Mouse (Mus musculus) urinary bladder, postnatal 14 days (tissue): ENCODE results near the gene Rgs6.

Source experiments
- DNase-seq: peaks from one replicate; pipeline ENCODE4 v3.0.0; 2021; ENCODE audit warnings: low spot score

The Rgs6 gene

DNA sequence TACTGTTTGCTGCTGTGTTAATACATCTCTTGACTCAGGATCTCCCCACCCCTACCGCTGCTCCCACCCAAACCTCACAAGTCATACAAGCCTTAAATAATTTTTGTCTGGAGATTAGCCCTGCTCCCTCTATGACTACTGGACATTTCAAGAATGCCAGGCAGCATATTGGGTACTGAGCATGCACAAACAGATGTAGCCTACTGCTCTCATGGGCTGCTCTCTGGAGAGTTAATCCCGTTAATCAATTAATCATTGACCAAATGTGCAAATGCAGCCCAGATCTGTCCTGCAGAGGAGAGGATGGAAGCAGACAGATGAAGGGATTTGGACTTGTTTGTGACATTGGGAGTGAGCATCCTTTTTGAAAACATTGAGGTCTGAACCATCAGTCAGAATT is at the start of gene Rgs6:
Gene Rgs6, plus strand, starts transcription at position 276 of the 400 bp plus-strand sequence.
- DNase-seq, result no peak

DNA sequence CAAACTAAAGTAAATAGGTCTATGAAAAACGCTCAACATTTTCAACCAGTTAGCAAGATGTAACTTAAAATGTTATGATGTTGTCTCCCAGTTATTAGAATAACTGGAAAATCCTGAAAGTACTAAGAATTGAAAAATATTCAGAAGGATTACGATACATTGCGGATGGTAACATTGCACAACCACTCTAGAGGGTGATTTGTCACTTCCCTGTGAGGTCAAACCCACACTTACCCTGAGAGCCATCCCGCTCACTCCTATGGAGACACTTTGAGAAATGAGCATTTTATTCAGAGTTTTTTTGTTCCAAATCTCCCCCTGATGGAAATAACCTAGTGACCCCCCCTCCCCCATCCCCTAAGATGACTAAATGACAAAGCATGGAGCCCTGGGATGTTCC is 41.0 kb upstream of the Rgs6 start:
- DNase-seq, result no peak

DNA sequence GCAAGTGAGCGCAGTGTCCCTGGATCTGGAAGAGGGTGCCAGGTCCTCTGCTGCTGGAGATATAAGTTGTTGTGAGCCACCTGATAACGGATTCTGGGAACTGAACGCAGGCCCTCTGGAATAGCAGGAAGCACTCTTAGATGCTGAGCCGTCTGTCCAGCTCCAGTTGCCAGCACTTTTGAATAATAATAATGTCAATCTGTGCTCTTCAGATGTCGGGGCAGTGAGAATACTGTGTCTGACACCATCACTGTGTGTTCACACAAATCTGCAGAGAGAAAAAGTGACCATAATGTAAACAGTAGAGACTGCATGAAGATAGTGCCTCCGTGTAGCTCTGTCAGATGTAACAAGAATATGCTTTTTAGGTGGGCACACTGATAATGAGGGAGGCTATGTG is 38.9 kb upstream of the Rgs6 start:
- DNase-seq, result no peak

DNA sequence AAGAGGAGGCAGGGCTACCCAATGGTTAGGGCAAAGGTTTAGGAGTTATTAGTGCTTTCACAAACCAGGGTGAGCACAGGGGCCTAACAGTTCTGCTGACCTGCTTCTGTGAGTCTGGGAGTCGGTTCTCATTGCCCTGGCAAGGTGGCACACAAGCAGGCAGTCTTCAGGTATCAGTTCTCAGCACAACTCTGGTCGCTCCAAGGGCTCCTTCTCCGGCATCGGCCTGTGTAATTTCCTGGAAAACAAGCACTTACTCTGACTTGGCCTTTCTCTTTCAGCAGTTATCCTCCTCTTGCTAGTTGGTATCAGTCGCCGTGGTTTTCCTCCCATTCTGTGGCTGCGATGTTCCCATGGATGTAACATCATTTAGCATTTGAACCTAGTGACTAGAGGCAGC is 38.0 kb upstream of the Rgs6 start:
- DNase-seq, result no peak

DNA sequence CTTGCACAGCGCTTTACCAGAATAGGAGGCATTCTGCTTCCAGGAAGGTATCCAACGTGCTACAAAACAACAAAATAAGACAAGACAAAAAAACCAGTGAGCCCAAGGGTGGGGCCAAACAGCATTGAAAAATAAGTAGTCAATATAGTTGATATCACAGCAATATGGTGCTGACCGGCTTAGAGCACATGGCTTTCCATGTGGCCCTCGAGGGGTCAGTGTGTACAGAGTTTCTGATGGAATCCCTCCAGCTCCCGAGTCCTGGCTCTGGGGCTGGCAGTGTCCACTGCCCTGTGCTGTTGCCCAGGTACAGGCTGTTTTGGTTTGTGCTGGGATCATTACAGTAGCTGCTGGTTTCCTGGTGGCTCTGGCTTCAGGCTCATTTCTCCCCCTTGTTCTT is 35.7 kb upstream of the Rgs6 start:
- no peak for DNase-seq

DNA sequence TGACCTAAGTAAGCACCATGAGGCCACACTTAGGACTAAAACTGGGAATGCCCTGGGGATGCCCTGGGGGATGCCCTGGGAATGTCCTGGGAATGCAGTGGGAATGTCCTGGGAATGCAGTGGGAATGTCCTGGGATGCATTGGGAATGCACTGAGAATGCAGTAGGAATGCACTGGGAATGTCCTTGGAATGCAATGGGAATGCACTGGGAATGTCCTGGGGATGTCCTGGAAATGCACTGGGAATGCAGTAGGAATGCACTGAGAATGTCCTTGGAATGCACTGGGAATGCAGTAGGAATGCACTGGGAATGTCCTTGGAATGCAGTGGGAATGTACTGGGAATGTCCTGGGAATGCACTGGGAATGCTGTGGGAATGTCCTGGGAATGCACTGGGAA is 25.2 kb upstream of the Rgs6 start:
- DNase-seq, result no peak

DNA sequence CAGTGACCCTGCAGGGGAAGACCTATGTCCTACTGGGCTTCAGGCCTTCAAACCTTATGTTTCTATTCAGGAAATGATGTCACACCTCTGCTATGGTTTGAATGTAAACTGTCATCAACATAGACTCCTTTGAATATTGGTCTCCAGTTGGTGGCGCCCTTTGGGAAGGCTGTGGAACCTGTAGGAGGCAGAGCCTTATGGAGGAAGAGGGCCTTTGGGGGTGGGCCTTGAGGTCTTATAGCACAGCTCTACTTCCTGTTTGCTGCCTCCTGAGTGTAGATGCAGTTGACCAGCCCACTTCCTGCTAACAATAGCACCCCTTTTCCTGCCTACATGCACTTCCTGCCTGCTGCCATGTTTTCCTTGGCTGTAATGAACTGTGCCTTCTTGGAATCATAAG is 19.7 kb upstream of the Rgs6 start:
- no peak for DNase-seq

DNA sequence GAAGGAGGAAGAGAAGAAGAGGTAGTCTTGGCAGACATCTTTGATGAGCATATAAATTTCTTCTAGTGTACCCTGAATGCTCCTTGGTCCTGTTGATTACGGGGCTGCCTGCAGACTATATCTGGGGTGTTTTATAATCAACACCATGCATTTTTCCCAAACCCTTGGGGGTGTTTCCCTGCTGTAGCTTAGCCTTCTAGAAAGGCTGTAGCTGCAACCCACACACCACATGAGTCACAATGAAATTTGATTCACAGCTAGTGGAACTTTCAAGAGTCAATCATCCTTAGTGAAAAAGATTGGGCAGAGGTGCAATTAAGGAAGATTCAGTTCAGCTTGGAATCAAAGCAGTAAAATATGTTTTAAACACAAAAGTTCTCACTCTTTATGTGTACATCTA is 15.4 kb upstream of the Rgs6 start:
- DNase-seq, result no peak

DNA sequence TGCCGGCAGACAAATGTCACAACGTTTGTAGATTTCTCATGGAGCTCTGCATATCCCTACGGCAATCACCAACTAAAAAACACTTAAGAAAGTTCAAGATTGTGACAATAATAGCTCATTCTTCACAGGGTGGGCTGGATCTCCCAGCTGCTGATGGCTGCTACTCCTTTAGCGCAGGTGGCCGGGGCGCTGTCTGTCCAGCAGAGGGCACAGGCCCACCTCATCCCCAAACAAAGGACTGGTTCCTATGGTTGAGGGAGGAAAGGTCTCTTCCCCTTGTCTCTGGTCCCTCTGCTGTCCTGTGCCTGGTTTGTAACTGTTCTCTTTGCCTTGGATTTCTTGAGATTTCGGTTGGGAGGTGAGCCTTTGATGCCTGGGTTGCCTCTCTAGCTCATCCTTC is 1.5 kb upstream of the Rgs6 start:
- DNase-seq, result no peak

DNA sequence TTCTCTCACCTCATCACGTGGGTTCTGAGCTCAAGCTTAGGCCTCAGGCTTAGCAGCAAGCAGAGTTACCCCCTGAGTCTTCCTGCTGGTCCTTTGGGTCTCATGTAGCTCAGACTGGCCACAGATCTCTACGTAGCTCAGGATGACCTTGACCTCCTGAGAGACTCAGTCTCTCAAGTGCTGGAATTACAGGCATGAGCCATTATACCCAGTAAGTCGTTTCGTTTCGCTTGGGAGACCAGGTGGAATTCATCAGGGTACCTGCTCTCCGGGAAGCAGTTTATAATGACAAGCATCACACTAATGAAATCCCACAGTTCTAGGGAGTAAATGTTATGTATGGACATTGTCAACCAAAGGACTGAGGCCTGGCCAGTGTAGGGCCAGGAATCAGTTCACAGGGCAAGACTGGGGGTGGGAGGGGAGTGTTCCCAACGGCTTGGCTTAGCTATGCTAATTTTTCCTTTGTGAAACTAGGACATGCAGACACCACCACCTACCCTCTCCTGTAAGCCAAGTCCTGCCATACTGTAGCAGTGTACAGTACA is 670 bp upstream of the Rgs6 start:
- no peak for DNase-seq

DNA sequence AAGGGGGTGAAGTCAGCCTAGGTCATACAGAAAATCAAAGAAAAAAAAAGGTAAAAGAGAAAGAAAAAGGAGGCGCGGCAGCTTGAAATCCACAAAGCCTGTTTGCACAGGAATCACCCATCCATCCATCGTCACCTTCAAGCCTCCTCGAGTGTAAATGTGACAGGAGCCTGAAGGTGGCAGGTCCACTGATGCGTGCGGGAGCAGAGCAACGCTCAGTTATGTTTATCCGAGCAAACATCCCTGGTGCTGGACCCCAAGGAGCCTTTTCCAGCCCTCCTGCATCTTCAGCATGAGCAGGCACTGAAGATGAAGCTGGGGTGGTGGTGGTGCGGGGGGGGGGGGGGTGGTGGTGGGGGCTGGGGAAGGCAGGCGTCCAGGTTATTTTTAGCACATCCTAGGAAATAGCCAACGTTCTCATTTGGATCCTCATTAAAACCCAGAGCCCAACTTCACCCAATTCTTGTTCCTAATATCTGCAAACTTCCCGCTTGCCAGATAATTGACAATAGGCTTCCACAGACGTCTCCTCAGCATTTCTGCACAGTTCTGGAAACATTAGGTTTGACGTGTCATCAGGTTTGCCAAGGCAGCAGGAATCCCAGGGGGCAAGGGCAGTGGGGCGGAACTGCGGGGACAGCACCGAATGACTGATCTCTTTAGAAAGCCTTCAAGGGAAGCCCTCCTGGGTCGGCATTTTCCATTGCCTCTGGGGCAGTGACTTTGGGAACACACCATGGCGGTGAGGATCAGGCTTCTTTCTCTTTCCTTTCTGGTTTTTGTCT is 946 bp downstream of the Rgs6 start:
- no peak for DNase-seq

DNA sequence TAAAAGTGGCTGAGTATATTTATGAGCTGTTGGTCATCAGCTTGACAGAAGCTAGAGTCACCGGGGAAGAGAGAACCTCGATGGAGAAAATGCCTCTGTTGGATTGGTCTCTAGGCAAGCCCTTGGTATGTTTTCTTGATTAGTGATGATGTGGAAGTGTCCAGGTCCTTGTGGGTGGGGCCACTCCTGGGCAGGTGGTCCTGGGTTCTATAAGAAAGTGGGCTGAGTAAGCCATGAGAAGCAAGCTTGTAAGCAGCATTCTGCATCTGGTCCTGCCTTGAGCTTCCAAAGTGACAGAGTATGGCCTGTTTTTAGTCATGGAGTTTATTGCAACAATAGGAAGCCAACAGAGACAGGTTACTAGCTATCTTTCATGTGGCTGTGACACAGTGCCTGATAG is 10.9 kb downstream of the Rgs6 start:
- no peak for DNase-seq

DNA sequence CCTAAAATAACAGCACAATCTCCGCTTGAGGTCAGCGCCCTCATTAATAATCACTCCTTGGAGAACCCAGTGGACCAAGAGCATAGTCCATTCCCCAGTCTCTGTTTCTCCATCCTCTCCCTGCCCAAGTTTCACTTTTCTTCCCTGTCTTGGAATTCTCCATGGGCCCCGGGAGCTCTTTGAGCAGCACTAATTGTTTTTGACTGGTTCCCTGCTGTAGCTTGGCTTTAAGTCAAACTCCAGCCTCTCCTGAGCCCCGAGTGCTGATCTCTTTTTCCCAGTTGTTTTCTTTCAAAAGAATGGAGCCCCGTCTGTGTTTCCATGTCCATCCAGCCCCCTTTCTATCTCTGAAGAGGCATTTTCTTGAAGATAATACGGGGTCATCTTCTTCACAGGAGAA is 12.3 kb downstream of the Rgs6 start:
- no peak for DNase-seq

DNA sequence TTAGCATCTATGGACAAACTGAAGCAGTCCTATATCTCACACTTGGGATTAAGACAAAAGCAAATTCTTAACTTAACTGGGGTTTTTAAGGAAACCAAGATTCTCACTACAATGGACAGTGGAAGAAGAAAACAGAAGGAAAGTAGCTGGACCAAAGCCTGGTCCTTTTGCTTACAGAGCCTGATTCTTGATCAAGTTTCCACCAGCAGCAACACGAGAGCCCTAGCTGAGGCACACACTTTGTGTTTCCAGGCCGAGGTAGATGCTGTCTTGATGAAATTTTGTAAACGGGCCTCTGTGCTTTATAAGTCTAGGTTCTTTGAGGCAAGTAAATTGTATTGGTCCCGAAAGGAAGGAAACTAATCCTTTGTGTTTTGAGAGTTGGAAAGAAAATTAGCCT is 14.7 kb downstream of the Rgs6 start:
- DNase-seq, result no peak

DNA sequence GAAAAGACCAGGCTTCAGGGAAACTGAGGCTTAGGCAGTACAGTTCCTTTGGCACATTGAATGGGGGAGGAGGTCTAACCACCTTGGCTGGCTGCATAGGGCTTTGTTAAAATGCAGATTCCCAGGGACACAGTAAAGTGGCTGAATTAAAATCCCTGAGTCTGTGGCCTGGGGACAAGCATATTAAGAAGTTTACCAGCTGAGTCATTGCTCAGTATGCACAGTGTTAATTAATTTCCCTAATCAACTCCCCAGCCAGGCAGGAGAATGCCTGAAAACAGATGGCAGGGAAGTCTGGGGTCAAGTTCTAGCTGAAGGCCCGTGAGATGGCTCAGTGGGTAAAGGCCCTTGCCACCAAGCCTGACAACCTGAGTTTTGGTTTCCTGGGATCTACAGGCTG is 15.2 kb downstream of the Rgs6 start:
- no peak for DNase-seq

DNA sequence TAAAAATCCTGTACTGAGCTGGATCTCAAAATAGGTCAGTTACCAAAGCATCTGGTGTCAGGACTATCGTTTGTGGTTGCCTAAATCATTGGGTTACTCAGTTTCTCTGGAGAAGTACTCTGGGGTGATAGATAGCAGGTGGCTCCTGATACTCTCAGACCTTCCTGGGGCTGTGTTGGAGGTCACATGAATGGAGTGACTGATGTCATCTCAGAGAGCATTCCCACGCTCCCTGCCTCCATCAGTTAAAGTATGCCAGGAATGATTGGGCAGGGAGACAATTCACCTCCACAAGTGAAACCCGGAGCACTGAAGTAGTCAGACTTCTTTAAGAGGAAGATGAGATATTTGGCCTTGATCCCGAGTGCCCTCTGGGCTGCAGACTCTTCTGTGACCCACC is 15.9 kb downstream of the Rgs6 start:
- no peak for DNase-seq

DNA sequence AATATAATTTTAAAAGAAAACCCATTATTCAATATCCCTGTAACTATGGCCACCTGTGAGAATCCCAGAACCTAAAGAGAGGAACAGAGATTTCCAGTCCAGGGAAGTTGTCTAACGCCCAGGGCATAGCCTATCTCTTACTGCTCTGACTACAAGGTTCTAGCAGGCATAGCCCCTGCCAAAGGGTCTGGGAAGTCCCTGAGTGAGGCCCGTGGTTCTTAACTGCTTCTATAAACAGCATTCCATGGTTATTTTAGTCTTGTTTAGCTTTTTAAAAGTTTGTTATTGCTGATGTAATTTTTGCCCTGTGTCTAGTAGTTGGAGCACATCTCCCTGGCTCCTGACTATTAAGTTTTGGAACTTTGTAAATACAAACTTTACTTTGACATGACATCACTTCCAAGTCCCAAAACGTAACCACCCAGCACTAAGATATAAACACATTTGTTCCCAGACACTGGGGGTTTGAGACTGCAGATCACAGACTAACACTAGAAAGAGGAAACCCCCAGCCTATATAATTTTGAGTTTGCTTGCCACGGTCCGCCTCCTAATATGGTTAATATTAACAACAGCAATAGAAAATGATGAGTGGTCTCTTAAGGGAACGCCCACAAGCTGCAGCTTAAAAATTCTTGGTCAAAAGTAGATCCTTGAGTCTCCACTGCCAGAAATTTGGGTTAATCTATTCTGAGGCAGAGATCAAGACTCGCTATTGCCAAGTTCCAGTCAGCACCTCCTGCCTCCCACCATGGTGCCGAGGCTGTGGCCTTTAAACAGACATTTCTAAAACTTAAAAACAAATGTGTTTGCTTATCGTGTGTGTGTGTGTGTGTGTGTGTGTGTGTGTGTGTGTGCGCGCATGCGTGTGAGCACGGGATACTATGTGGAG is 24.9 kb downstream of the Rgs6 start:
- no peak for DNase-seq

DNA sequence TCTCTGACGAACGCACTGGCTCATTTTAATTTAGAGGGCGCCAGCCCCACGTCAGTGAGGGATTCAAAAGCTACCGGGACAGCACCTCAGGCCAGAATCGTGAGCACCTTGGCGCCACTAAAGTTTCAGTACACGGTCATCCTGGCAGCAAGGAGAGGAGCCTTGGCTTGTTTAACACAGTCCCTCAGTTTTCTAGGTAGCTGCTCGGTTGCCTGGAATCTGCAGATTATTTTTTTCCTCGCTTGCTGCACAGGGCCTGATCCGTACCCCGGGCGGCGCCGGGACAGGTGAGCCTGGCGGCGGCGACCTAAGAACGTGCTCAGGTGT is 28.4 kb downstream of the Rgs6 start:
- DNase-seq, result no peak

DNA sequence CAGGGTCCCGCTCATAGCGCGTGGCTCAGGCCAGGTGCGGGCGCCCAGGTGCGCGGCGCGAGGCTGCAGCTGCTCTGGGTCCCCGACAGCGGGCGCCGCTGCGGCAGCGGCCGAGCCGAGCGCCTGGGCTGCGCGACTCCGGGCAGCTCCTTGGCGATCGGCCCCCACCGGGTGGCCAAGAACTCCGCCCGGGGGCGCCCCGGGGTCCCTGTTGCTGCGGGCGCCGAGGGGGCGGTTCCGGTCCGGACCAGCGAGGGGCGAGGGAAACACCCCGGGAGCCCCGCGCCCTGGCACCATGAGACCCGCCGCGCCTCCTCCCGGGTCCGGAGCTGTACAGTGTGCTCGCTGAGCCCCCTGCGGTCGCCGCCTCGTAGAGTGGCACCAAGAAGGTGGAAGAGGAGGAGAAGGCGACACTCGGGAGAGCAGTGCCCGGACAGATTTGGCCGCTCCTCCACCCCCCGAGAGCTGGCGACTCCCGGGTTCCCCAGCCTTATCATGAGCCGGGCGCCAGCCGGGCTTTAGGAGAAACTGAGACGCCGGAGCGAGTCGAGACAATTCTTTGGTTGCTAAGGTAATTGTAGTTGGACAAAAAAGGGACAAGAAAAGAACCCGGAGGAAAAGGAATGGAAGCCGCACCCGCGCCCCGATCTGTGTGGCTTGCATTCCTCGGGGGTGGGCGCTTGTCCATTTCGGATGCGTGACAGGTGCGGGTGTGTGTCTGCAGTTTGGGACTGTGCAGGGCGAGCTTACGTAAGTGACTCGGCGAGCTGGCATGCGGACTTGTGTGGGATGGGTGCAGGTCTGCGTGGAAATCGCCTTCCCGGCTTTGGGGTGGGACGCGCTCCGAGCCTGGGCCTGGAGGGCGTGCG is 29.0 kb downstream of the Rgs6 start:
- peak; percentile 42 for DNase-seq

DNA sequence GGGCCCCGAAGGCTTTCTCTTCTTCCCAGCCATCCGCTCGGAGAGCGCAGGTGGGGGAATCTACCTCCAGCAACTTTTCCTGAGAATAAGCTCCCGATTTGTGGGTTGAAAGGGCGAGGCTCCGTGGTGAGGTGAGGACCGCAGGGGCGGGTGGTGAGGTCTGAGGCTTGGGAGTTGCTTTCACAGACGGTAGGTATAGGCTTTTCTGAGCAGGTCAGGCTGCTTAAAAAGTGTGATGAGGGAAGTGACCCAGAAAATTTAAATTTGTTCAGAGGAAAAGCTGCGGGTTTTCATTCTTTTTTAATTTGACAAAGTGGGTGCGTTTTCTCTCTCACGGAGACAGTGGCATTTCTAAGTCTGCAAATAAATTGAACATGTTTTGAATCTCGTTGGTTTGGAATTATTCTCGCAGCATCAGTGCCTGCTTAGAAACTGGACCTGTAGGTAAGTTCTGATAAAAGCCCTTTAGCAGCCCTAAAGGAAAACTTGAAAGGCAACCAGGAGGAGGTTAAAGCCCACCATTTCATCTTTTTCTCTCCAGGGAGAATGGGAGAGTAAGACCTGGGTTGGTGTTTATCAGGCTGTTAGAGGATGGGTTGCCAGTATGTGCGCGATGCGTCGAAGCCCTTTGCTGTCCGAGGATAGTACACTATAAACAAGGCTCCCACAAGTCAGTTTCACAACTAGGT is 29.7 kb downstream of the Rgs6 start:
- no peak for DNase-seq

DNA sequence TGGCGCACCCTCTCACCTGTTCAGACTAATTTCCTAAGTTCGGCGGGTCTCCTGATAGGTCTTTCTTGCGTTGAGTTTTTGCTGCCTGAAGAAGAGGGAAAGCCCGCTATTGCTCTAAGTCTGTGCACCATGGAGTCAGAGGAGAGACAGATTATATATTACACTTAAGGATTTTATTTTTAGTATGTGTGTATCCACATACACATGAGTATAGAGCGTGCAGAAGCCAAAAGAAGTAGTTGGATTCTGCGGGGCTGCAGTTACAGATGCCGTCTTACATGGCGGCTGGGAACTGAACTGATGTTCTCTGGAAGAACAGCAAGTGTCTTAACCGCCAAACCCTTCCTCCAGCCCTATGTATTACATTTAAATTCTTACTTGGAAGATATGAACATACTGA is 52.3 kb downstream of the Rgs6 start:
- no peak for DNase-seq

DNA sequence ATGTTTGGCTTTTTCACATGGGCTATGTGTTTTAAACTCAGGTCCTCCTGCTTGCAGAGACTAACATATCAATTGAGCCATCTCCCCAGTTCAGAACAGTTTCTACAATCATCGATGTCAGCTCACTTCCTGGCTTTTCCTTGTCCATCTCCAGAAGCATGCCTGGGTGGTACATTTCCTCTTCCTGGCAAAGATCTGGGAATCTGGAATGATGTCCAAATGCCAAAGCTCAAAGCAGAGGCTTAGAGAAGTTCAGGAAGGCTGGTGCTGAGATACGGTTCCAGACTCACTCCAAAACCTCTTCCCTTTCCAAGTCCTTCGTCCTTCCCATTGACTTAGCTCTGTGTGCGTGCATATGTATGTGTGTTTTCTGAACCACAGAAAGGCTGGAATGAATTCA is 59.8 kb downstream of the Rgs6 start:
- DNase-seq, result no peak
